Mouse (Mus musculus) limb, embryonic 11.5 days (tissue): ENCODE measurements around the gene Dnajb13. TPM values are rescaled to one million over a fixed set of nuclear protein-coding genes. Genes with fewer than 3 reads are reported as not detected.

Source experiments
- ATAC-seq: fragments of 200-750 bp; cut with Nextera tagmentation; 2 replicates; pipeline ENCODE4 v1.8.0; 2017; ENCODE audit warnings: low read depth; ENCODE audit not compliant: insufficient number of reproducible peaks, low FRiP score, low TSS enrichment
- DNase-seq: peaks from one replicate; pipeline ENCODE4 v3.0.0-alpha.2; 2015; ENCODE audit warnings: low spot score
- H3K27ac ChIP-seq: fragments of 300-500 bp; sonication (generic); replicated peaks from 2 replicates; pipeline ENCODE4 v1.5.1; 2014; ENCODE audit warnings: low read depth, mild to moderate bottlenecking, low read length
- H3K27me3 ChIP-seq: fragments of 300-500 bp; sonication (generic); 2 replicates; pipeline ENCODE4 v1.6.1; 2014; ENCODE audit warnings: mild to moderate bottlenecking, low read length, mixed read lengths; ENCODE audit not compliant: control insufficient read depth, insufficient read depth
- H3K36me3 ChIP-seq: fragments of 300-500 bp; sonication (generic); 2 replicates; pipeline ENCODE4 v1.6.1; 2014; ENCODE audit warnings: mild to moderate bottlenecking, low read length, moderate library complexity, mixed read lengths; ENCODE audit not compliant: control insufficient read depth, insufficient read depth
- H3K4me1 ChIP-seq: fragments of 300-500 bp; sonication (generic); 2 replicates; pipeline ENCODE4 v1.6.1; 2014; ENCODE audit warnings: low read length, mixed read lengths; ENCODE audit not compliant: control insufficient read depth, insufficient read depth
- H3K4me2 ChIP-seq: fragments of 300-500 bp; sonication (generic); 2 replicates; pipeline ENCODE4 v1.6.1; 2014; ENCODE audit warnings: low read depth, mild to moderate bottlenecking, moderate library complexity; ENCODE audit not compliant: severe bottlenecking
- H3K4me3 ChIP-seq: fragments of 300-500 bp; sonication (generic); 2 replicates; pipeline ENCODE4 v1.5.1; 2014; ENCODE audit warnings: low read depth, low read length
- H3K9ac ChIP-seq: fragments of 300-500 bp; sonication (generic); 2 replicates; pipeline ENCODE4 v1.6.1; 2014; ENCODE audit warnings: mild to moderate bottlenecking, low read length
- H3K9me3 ChIP-seq: fragments of 300-500 bp; sonication (generic); 2 replicates; pipeline ENCODE4 v1.6.1; 2016; ENCODE audit warnings: low read length; ENCODE audit not compliant: control insufficient read depth
- WGBS: fragments of 180-500 bp; shearing (Covaris S2); extraction: QIAGEN DNeasy Blood & Tissue Kit; methylation state at CpG from one replicate; pipeline ENCODE4 v1.1.7; 2014; 5-methylcytosine and 5-hydroxymethylcytosine counted together
- polyA plus RNA-seq: library from polyadenylated mRNA; unstranded; fragments of >200 nt; fragmentation: Nextera tagmentation; extraction: Ambion mirVana; gene quantifications from 2 replicates; pipeline ENCODE4 v1.2.1, GENCODE M21; 2014

The Dnajb13 gene
- polyA plus RNA-seq, 1 experiment from 2014 or later, result 0.11 TPM

GRCm38 (mm10) chr7:100497402-100497801, 17.4 kb downstream of the Dnajb13 start:
- 87% methylated on average over 4 of the region's 4 CpGs for WGBS
- Histone ChIP-seq H3K4me2 (no peak overlapping the region), H3K27ac (no peak overlapping the region), H3K36me3 (peaks cover 7% of the 10 kb centered on the region; the same call in 1 of the 2 replicates), H3K4me3 (no peak overlapping the region; the same call in 1 of the 2 replicates), H3K4me1 (peaks cover 35% of the 10 kb centered on the region), H3K9me3 (no peaks in the 10 kb centered on the region), H3K9ac (no peak overlapping the region), H3K27me3 (no peaks in the 10 kb centered on the region)
- no peak for DNase-seq
- ATAC-seq, result no peak

GRCm38 (mm10) chr7:100496791-100497190, 18.0 kb downstream of the Dnajb13 start:
- Histone ChIP-seq H3K27me3 (no peaks in the 10 kb centered on the region), H3K4me1 (peaks cover 35% of the 10 kb centered on the region), H3K9me3 (no peaks in the 10 kb centered on the region), H3K9ac (no peak overlapping the region; the same call in 1 of the 2 replicates), H3K36me3 (peaks cover 7% of the 10 kb centered on the region; the same call in 1 of the 2 replicates), H3K4me3 (no peak overlapping the region), H3K27ac (no peak overlapping the region), H3K4me2 (no peak overlapping the region)
- WGBS, result 95% methylated on average over 9 of the region's 9 CpGs
- ATAC-seq (no peak), DNase-seq (no peak)

GRCm38 (mm10) chr7:100496371-100496770, 18.4 kb downstream of the Dnajb13 start:
- no peaks in the 10 kb centered on the region for H3K27me3 ChIP-seq
- ATAC-seq, result no peak
- peaks cover 35% of the 10 kb centered on the region for H3K4me1 ChIP-seq
- no peak for DNase-seq
- H3K4me2 ChIP-seq, result no peak overlapping the region
- no peak overlapping the region; the same call in 1 of the 2 replicates for H3K9ac ChIP-seq
- H3K9me3 ChIP-seq, result no peaks in the 10 kb centered on the region
- H3K4me3 ChIP-seq, result no peak overlapping the region
- WGBS, result 80% methylated on average over 6 of the region's 6 CpGs
- H3K36me3 ChIP-seq, result peaks cover 7% of the 10 kb centered on the region; the same call in 1 of the 2 replicates
- peak overlapping the region; percentile 91; the same call in 1 of the 2 replicates for H3K27ac ChIP-seq

- peak overlapping the region; percentile 14; the same call in 1 of the 2 replicates for H3K4me3 ChIP-seq
- H3K27ac ChIP-seq, result peak overlapping the region; percentile 91
- H3K9me3 ChIP-seq, result no peaks in the 10 kb centered on the region
- peak; percentile 79 for DNase-seq
- WGBS, result 18% methylated on average over 11 of the region's 11 CpGs
- peaks cover 7% of the 10 kb centered on the region; the same call in 1 of the 2 replicates for H3K36me3 ChIP-seq
- 0 out of 2 replicates have a peak overlapping the region, but pooled peaks have one; percentile 22 for H3K9ac ChIP-seq
- H3K4me1 ChIP-seq, result peaks cover 35% of the 10 kb centered on the region
- peak overlapping the region; percentile 87 for H3K4me2 ChIP-seq
- H3K27me3 ChIP-seq, result no peaks in the 10 kb centered on the region
- peak; percentile 49; the same call in 1 of the 2 replicates for ATAC-seq
These were observed 19.0 kb downstream of the Dnajb13 start for GRCm38 (mm10) chr7:100495581-100496251.

- no peaks in the 10 kb centered on the region for H3K9me3 ChIP-seq
- H3K36me3 ChIP-seq, result peaks cover 7% of the 10 kb centered on the region; the same call in 1 of the 2 replicates
- H3K27ac ChIP-seq, result peak overlapping the region; percentile 91
- ATAC-seq (0 out of 2 replicates have a peak, but pooled peaks have one; percentile 5), DNase-seq (peak; percentile 76)
- peak overlapping the region; percentile 22; the same call in 1 of the 2 replicates for H3K9ac ChIP-seq
- 12% methylated on average over 8 of the region's 8 CpGs for WGBS
- peaks cover 35% of the 10 kb centered on the region for H3K4me1 ChIP-seq
- no peaks in the 10 kb centered on the region for H3K27me3 ChIP-seq
- H3K4me3 ChIP-seq, result peak overlapping the region; percentile 14; the same call in 1 of the 2 replicates
- H3K4me2 ChIP-seq, result peak overlapping the region; percentile 87
These were observed 19.7 kb downstream of the Dnajb13 start for GRCm38 (mm10) chr7:100495042-100495441.

GRCm38 (mm10) chr7:100494415-100494831, 20.3 kb downstream of the Dnajb13 start:
- Histone ChIP-seq H3K4me1 (peaks cover 35% of the 10 kb centered on the region), H3K4me3 (peak overlapping the region; percentile 45), H3K27ac (peak overlapping the region; percentile 91), H3K9me3 (no peaks in the 10 kb centered on the region), H3K36me3 (peaks cover 7% of the 10 kb centered on the region; the same call in 1 of the 2 replicates), H3K4me2 (peak overlapping the region; percentile 87), H3K27me3 (no peaks in the 10 kb centered on the region), H3K9ac (peak overlapping the region; percentile 30; the same call in 1 of the 2 replicates)
- WGBS, result 88% methylated on average over 7 of the region's 7 CpGs
- ATAC-seq (no peak), DNase-seq (no peak)

- Histone ChIP-seq H3K27ac (peak overlapping the region; percentile 91; the same call in 1 of the 2 replicates), H3K4me1 (peaks cover 35% of the 10 kb centered on the region), H3K4me2 (peak overlapping the region; percentile 87), H3K36me3 (peaks cover 7% of the 10 kb centered on the region; the same call in 1 of the 2 replicates), H3K9ac (peak overlapping the region; percentile 28), H3K4me3 (peak overlapping the region; percentile 45), H3K27me3 (no peaks in the 10 kb centered on the region), H3K9me3 (no peaks in the 10 kb centered on the region)
- peak; percentile 40 for DNase-seq
- WGBS, result 39% methylated on average over 19 of the region's 19 CpGs
- ATAC-seq, result no peak
These were observed 21.0 kb downstream of the Dnajb13 start for GRCm38 (mm10) chr7:100493484-100494414.

GRCm38 (mm10) chr7:100493117-100493483, 21.7 kb downstream of the Dnajb13 start, which contains the start of gene Ucp2:
Ucp2 (plus strand) TSS chr7:100493337.
- Histone ChIP-seq H3K4me2 (peak within 1 kb of the TSS; percentile 87), H3K9me3 (no peaks in the 10 kb centered on the region), H3K4me1 (peaks cover 35% of the 10 kb centered on the region), H3K27ac (peak within 1 kb of the TSS; percentile 91; the same call in 1 of the 2 replicates), H3K36me3 (peaks cover 7% of the 10 kb centered on the region; the same call in 1 of the 2 replicates), H3K4me3 (peak within 1 kb of the TSS; percentile 45), H3K9ac (peak within 1 kb of the TSS; percentile 60), H3K27me3 (no peaks in the 10 kb centered on the region)
- WGBS, result under 1% methylated on average over 26 of the region's 27 CpGs
- ATAC-seq (peak; percentile 53), DNase-seq (peak; percentile 85)
